Mouse (Mus musculus) liver, embryonic 11.5 days (tissue): ENCODE data around the gene Mrgprb3. TPM values are rescaled to one million over a fixed set of nuclear protein-coding genes. Genes with fewer than 3 reads are reported as not detected.

Experiments
- ATAC-seq: fragments of 200-750 bp; cut with Nextera tagmentation; replicated peaks from 2 replicates; pipeline ENCODE4 v1.8.0; 2017; ENCODE audit warnings: moderate number of reproducible peaks, mild to moderate bottlenecking, moderate TSS enrichment, moderate library complexity; ENCODE audit not compliant: low FRiP score
- DNase-seq: peaks from one replicate; pipeline ENCODE4 v3.0.0-alpha.2; 2017; ENCODE audit warnings: low spot score
- H3K27ac ChIP-seq: fragments of 300-500 bp; sonication (generic); 2 replicates; pipeline ENCODE4 v1.5.1; 2014; ENCODE audit warnings: mild to moderate bottlenecking, low read depth, low read length, control low read depth
- H3K27me3 ChIP-seq: fragments of 300-500 bp; sonication (generic); replicated peaks from 2 replicates; pipeline ENCODE4 v1.6.1; 2014; ENCODE audit warnings: low read length, mixed read lengths; ENCODE audit not compliant: control insufficient read depth, insufficient read depth
- H3K36me3 ChIP-seq: fragments of 300-500 bp; sonication (generic); 2 replicates; pipeline ENCODE4 v1.6.1; 2014; ENCODE audit warnings: mild to moderate bottlenecking, low read length, moderate library complexity, mixed read lengths; ENCODE audit not compliant: control insufficient read depth, insufficient read depth
- H3K4me1 ChIP-seq: fragments of 300-500 bp; sonication (generic); replicated peaks from 2 replicates; pipeline ENCODE4 v1.6.1; 2014; ENCODE audit warnings: low read length, mixed read lengths; ENCODE audit not compliant: control insufficient read depth, insufficient read depth
- H3K4me2 ChIP-seq: fragments of 300-500 bp; sonication (generic); 2 replicates; pipeline ENCODE4 v1.6.1; 2014; ENCODE audit warnings: mild to moderate bottlenecking, control low read depth, moderate library complexity
- H3K4me3 ChIP-seq: fragments of 300-500 bp; sonication (generic); 2 replicates; pipeline ENCODE4 v1.5.1; 2014; ENCODE audit warnings: low read depth, low read length, control low read depth
- H3K9ac ChIP-seq: fragments of 300-500 bp; sonication (generic); 2 replicates; pipeline ENCODE4 v1.6.1; 2014; ENCODE audit warnings: low read depth, low read length, control low read depth
- H3K9me3 ChIP-seq: fragments of 300-500 bp; sonication (generic); 2 replicates; pipeline ENCODE4 v1.6.1; 2016; ENCODE audit warnings: low read length, inconsistent platforms, mixed read lengths; ENCODE audit not compliant: control insufficient read depth
- WGBS: fragments of 180-500 bp; shearing (Covaris S2); extraction: QIAGEN DNeasy Blood & Tissue Kit; methylation state at CpG from one replicate; pipeline ENCODE4 v1.1.7; 2014; 5-methylcytosine and 5-hydroxymethylcytosine counted together
- polyA plus RNA-seq: library from polyadenylated mRNA; unstranded; fragments of >200 nt; fragmentation: Nextera tagmentation; extraction: Ambion mirVana; gene quantifications from 2 replicates; pipeline ENCODE4 v1.2.1, GENCODE M21; 2014

The Mrgprb3 gene
- not detected in 2 replicates for polyA plus RNA-seq

GRCm38 (mm10) chr7:48643711-48644110, at the start of gene Mrgprb3:
TSS of gene Mrgprb3 (minus strand) at chr7:48643811.
- DNase-seq, result no peak
- no peak within 1 kb of the TSS for H3K27ac ChIP-seq
- WGBS, result 81% methylated on average over 2 of the region's 2 CpGs

More at GRCm38 (mm10) chr7:48643711-48644110, at the start of gene Mrgprb3:
- Histone ChIP-seq H3K4me3 (no peak within 1 kb of the TSS), H3K36me3 (no peaks in the 10 kb centered on the region), H3K27me3 (no peaks in the 10 kb centered on the region), H3K9me3 (0 out of 2 replicates have a peak, but pooled peaks cover 3% of the 10 kb centered on the region), H3K4me1 (no peaks in the 10 kb centered on the region), H3K4me2 (no peak within 1 kb of the TSS), H3K9ac (no peak within 1 kb of the TSS)
- no peak for ATAC-seq

Other genes with a start within 250 kb of the Mrgprb3 start
- not detected in 2 replicates for gene Mrgprb1, start 187.5 kb downstream of the Mrgprb3 start, polyA plus RNA-seq
- not detected in 2 replicates for gene Mrgprx2, start 144.5 kb downstream of the Mrgprb3 start, polyA plus RNA-seq
- gene Mrgprb2, start 85.7 kb downstream of the Mrgprb3 start, polyA plus RNA-seq, result not detected in 2 replicates
- 32.1 and 34.3 TPM in 2 replicates for gene Zdhhc13, start 145.2 kb upstream of the Mrgprb3 start, polyA plus RNA-seq
- 5.1 and 14.4 TPM in 2 replicates for gene Csrp3, start 204.2 kb upstream of the Mrgprb3 start, polyA plus RNA-seq
- 37.2 and 37.8 TPM in 2 replicates for gene E2f8, start 237.8 kb upstream of the Mrgprb3 start, polyA plus RNA-seq